Mouse (Mus musculus): ENCODE results near the gene Med13. TPM values are rescaled to one million over a fixed set of nuclear protein-coding genes. Genes with fewer than 3 reads are reported as not detected.
"Not testable (repeated sequence)": the region's sequence is repeated elsewhere in the genome, so short reads cannot be mapped to it uniquely, and the experiment has no call there.

Gene Med13
- total RNA-seq, 2 experiments from 2014 or later = 57.9 to 60.9 TPM

- DNase-seq (ENCODE audit: low spot score in 2 of 2) = no peak
Observed at GRCm38 (mm10) chr11:86310280-86310679, 47.1 kb downstream of the Med13 start.

GRCm38 (mm10) chr11:86292201-86292600 lies 65.2 kb downstream of the Med13 start:
- DNase-seq (ENCODE audit: low spot score in 2 of 2) = not testable (repeated sequence)

GRCm38 (mm10) chr11:86291714-86292113 lies 65.7 kb downstream of the Med13 start:
- DNase-seq (ENCODE audit: low spot score in 2 of 2) = no peak

GRCm38 (mm10) chr11:86285729-86286128 lies 71.7 kb downstream of the Med13 start:
- DNase-seq (ENCODE audit: low spot score in 2 of 2) = no peak

- no peak for DNase-seq (ENCODE audit: low spot score in 2 of 2)
Observed at GRCm38 (mm10) chr11:86278442-86279102, 78.8 kb downstream of the Med13 start.

- DNase-seq (ENCODE audit: low spot score in 2 of 2) = peak; percentile 92 to 96
Observed at GRCm38 (mm10) chr11:86257460-86258076, 99.8 kb downstream of the Med13 start, which contains the start of gene Ints2. Gene Ints2, minus strand, starts transcription at chr11:86257575.

GRCm38 (mm10) chr11:86257054-86257453 lies 100.3 kb downstream of the Med13 start:
- no peak for DNase-seq (ENCODE audit: low spot score in 2 of 2)

GRCm38 (mm10) chr11:86253342-86253741 lies 104.1 kb downstream of the Med13 start:
- no peak for DNase-seq (ENCODE audit: low spot score in 2 of 2)

- no peak for DNase-seq (ENCODE audit: low spot score in 2 of 2)
Observed at GRCm38 (mm10) chr11:86232446-86232845, 125.0 kb downstream of the Med13 start.

- DNase-seq (ENCODE audit: low spot score in 2 of 2) = no peak
Observed at GRCm38 (mm10) chr11:86231781-86232350, 125.5 kb downstream of the Med13 start.

- no peak for DNase-seq (ENCODE audit: low spot score in 2 of 2)
Observed at GRCm38 (mm10) chr11:86226646-86227180, 130.7 kb downstream of the Med13 start.

GRCm38 (mm10) chr11:86225761-86226160 lies 131.6 kb downstream of the Med13 start:
- DNase-seq (ENCODE audit: low spot score in 2 of 2) = no peak

Other genes starting within 250 kb of the Med13 start
- gene Brip1, start 156.4 kb downstream of the Med13 start, total RNA-seq (2021) = under 1 TPM; 0.32 to 0.45 TPM
- gene Ints2, start 100.0 kb downstream of the Med13 start, total RNA-seq (2021) = 10 to 100 TPM; 26.1 to 26.3 TPM
- 10 to 100 TPM; 20.5 to 26.8 TPM for gene Rnft1, start 127.1 kb upstream of the Med13 start, total RNA-seq (2021)
- 10 to 100 TPM; 45.2 to 46.3 TPM for gene Rps6kb1, start 187.2 kb upstream of the Med13 start, total RNA-seq (2021)
- gene Tubd1, start 187.4 kb upstream of the Med13 start, total RNA-seq (2021) = 1 to 10 TPM; 7.0 to 9.2 TPM